Mouse (Mus musculus): Measurements from ENCODE around the gene Nhsl1.
A peak's percentile ranks its signal among the peaks of the same experiment; 100 is the strongest.

The Nhsl1 gene

GRCm38 (mm10) chr10:18350781-18351180 lies 32.0 kb downstream of the Nhsl1 start:
- no peak for DNase-seq

DNA sequence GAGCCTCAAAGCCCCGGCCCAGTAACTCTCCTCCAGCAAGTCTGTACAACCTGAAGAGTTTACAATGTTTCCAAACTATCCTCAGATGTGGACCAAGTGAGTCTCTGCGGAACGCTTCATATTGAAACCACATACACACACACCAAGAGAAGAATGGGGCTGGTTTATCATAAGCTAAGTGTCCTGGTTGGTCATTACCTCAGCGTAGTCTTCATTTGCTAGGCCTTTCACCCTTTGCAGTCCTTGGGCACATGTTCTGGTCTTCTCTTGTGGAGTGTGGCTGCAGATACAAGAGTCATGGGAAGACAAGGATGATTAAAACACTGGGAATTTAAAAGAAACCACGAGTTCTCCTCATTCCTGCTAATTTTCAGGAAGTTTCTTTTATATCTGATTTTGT lies 34.2 kb downstream of the Nhsl1 start:
- no peak for DNase-seq

DNA sequence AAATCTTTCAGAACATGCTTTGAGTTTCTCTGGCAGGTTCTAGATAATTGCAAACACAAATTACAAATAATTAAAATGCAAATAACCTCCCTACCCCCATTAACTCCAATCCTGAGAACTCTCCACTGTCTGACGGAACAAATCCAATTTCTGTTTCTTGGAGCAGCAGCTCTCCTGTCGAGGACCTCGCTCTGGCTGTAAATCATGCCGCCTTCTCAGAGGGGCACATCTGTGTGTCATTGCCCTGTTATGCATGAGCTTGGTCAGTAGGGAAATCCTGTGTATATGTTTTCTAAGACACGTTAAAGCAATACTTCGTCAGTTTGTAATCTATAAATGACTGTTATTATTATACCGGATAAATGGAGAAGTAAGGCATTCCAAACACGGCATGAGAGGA lies 35.3 kb downstream of the Nhsl1 start:
- no peak for DNase-seq

GRCm38 (mm10) chr10:18356461-18356860 lies 37.7 kb downstream of the Nhsl1 start:
- no peak for DNase-seq

DNA sequence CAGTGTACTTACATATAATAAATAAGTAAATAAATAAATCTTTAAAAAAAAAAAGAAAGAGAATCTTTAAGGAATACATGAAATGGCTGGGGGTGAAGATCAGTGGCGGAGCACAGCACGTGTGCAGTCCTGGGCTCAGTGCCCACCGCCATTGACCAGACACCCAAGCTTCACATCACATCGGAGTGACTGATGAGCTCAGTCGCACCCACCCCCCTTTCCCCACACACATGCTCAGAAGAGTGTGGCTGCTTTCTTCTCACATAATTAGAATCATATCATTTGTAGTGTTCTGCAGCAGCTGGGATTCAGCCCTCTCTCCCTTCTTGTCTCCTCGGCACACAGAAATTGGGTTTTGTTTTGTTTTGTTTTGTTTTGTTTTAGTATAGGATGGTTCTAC lies 38.4 kb downstream of the Nhsl1 start:
- DNase-seq: no peak

DNA sequence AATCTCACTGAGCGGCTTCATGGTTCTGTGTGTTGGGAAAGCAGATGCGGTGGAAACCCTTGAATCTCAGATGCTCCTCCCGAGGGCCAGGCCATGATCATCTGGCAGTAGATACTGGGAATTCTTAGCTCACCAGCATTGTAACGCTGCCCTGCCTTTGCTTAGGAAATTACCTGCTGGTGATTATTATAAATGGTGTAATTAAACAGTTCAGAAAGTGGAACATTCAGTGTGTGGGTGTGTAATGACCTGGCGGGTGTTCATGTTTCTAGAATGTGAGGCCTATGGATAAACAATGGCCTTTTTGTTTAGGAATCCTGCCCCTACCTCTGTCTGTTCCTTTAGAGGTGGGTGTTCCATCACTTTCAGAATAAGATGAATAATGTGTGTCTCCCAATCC lies 39.7 kb downstream of the Nhsl1 start:
- no peak for DNase-seq

DNA sequence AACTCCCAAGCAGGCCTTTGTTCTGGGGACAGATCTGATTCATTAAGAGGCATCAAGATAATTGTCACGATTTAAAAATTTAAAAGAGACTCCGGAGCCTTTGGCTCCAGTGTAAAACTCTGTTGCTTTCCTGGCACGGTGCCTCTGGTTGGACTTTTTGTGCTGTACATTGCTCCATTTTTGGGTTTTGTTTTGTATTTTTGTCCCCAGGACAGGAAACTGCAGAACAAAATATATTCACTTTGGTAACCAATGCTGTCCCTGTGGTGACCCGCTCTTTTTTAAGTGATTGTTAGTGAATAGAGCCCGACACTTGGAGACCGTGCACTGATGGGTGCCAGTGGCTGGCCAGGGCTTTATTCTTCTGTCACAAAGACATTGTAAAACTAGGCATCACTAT lies 41.4 kb downstream of the Nhsl1 start:
- no peak for DNase-seq

- no peak for DNase-seq
These were observed 46.6 kb downstream of the Nhsl1 start for GRCm38 (mm10) chr10:18365432-18365831.

DNA sequence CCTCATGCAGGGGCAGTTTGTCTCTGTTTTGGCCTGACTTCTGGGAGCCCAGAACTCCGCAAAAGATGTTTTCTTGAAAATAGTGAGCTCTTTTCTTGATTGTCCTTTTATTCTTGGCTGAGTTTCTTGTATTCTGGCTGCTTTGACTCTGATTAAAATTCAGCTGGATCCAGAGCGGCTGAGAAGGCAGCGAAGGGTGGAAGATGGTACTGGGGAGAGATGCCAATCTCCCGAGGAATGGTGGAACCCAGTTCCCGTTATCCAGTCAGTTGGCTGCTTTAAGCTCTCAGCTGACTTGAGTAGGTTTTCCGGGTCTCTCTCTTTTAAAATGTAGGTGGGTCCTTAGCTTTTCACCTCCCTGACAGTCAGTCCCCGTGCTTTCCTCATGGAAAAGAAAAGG lies 47.9 kb downstream of the Nhsl1 start:
- no peak for DNase-seq

- DNase-seq: no peak
These were observed 49.3 kb downstream of the Nhsl1 start for GRCm38 (mm10) chr10:18368111-18368510.

GRCm38 (mm10) chr10:18370475-18371286 lies 51.9 kb downstream of the Nhsl1 start:
- DNase-seq: no peak

- DNase-seq: no peak
These were observed 53.1 kb downstream of the Nhsl1 start for GRCm38 (mm10) chr10:18371866-18372265.

DNA sequence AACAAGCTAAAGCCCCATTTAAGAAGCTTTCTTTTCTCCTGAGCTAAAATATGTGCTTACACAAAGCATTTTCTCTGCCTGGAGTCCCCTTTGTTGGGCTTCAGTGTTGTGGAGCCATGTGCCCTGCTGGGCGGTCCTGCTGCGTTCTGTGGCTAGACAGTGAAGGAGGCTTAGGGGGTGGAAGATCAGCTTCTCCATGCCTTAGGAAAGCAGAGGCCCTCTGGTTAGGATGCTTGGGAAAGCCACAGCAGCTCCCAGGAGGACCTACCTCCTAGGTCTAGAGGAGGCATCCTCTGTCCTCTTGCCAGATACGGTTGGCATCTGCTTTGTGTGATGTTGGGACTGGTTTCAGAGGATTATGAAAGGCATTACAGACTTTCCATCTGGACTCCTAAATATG lies 56.5 kb downstream of the Nhsl1 start:
- no peak for DNase-seq

DNA sequence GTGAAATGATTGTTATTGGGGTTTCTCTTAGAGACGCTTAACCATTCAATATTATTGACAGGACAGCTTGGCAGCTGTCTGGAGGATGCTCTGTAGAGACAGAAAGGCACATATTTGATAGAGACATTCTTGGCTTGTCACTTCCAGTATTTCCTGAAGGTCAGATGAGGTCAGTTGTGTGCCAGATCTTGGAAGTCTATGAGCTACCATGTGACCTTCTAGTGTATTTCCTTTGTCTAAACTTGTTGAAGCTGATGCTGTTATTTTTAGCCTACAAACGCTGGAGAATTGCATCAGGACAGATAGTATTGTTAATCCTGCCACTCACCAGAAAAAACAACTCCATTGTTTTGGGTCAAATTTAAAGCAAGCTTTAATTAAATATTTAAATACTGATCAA lies 66.0 kb downstream of the Nhsl1 start:
- no peak for DNase-seq

GRCm38 (mm10) chr10:18386224-18386623 lies 67.4 kb downstream of the Nhsl1 start:
- DNase-seq: peak; percentile 15

DNA sequence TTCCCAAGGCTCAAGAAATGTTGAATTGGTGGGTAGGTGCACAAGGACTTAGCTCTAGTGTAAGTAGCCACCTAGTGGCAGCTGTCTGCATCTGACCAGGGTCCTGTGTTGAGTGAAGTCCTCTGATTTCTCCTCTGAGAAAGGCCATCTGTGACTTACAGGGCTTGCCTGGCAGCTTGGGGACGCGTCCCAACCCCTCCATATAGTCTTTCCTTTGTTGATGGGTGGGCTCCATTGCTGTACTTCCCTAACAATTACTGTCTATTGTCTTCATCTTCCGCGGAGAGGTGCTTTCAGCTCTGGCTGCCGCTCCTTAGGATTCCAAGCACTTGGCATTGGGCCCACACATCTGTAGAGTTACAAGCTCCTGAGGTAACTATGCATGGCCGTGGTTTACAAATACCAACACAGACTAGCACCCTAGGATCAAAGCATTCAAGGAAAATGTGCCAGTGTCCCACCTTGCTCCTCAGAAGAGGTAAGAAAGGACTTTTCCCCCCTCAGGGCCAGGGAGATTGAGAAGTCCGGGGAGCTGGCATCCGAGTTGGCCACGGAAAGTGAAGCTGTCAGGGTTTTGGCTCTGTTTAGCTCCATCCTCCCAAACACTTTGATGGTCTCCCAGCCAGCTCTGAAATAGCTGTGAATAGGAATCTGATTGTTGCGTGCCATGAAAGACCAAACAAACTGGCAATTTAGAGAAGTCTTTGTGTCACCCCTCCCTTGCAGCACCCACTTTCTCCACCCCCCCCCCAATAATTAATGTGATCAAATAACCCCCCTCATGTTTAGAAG lies 70.2 kb downstream of the Nhsl1 start:
- DNase-seq: peak; percentile 30

- no peak for DNase-seq
These were observed 71.2 kb downstream of the Nhsl1 start for GRCm38 (mm10) chr10:18390004-18390403.

DNA sequence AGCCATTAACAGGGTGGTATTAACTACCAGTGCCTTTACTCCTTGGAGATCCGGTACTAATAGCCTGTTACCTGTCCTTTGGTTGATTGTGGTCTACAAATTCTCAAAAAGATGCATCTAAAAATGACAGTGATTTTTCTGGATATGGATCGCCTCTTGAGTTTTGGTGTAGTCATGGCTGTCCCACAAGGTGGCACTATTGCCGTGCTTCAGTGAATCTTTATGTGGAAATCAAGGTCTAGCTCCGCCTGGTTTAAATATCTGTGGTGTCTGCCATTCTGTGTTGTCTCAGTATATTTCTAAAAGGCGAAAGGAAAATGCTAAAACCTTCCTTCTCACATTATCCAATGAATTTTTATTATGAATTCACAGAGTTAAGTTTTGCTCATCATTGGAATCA lies 72.8 kb downstream of the Nhsl1 start:
- DNase-seq: peak; percentile 52

- DNase-seq: no peak
These were observed 73.5 kb downstream of the Nhsl1 start for GRCm38 (mm10) chr10:18392268-18392667.

GRCm38 (mm10) chr10:18393740-18394139 lies 75.0 kb downstream of the Nhsl1 start:
- DNase-seq: no peak

- DNase-seq: no peak
These were observed 75.5 kb downstream of the Nhsl1 start for GRCm38 (mm10) chr10:18394270-18394669.

- DNase-seq: no peak
These were observed 81.4 kb downstream of the Nhsl1 start for GRCm38 (mm10) chr10:18400089-18400644.

DNA sequence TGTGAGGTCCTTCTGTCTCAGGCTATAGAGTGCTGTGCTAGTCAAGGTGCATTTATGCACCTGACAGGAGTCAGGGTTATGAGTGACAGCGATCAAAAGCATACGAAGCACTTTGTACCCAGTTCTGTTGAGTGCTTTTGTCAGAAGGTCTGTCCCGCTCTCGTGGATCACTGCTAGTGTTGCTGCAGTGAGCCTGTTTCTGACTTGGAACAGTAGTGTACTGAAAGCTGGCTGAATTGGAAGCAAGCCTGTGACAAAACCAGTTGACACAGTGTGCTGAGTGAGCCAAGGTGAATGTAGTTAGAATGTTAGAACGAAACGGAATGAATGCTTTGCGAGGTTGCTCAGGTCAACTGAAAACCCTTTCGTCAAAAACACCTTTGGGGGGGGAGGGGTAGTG lies 82.2 kb downstream of the Nhsl1 start:
- no peak for DNase-seq

- no peak for DNase-seq
These were observed 85.2 kb downstream of the Nhsl1 start for GRCm38 (mm10) chr10:18403992-18404391.

All from right cerebral cortex, postnatal 25 days (tissue).